Mouse (Mus musculus): ENCODE measurements at regions not wholly inside any gene's neighbourhood (a gene's known extent, or its start where the extent isn't known, plus 50 kb on each side); places are given as distances from the start of the nearest gene placed in this dataset.

- Histone ChIP-seq H3K36me3 (no peaks in the 10 kb centered on the region), H3K4me1 (no peaks in the 10 kb centered on the region), H3K9ac (replicated peaks) (no peak overlapping the region), H3K27me3 (no peaks in the 10 kb centered on the region), H3K9me3 (no peaks in the 10 kb centered on the region), H3K4me3 (no peak overlapping the region), H3K4me2 (replicated peaks) (no peak overlapping the region), H3K27ac (replicated peaks) (no peak overlapping the region)
- ATAC-seq (replicated peaks) = peak; percentile 35
- 28% methylated on average over 3 of the region's 3 CpGs for WGBS
These were observed 381.4 kb upstream of the Dph6 start for GRCm38 (mm10) chr2:115036205-115036604.

- no peaks in the 10 kb centered on the region for H3K27me3 ChIP-seq
- H3K4me1 ChIP-seq = no peaks in the 10 kb centered on the region
- no peak for ATAC-seq (replicated peaks)
- H3K9ac ChIP-seq (replicated peaks) = no peak overlapping the region
- H3K4me2 ChIP-seq (replicated peaks) = no peak overlapping the region
- H3K36me3 ChIP-seq = no peaks in the 10 kb centered on the region
- WGBS = 47% methylated on average over 7 of the region's 7 CpGs
- H3K9me3 ChIP-seq = no peaks in the 10 kb centered on the region
- H3K27ac ChIP-seq (replicated peaks) = no peak overlapping the region
- H3K4me3 ChIP-seq = no peak overlapping the region
These were observed 387.6 kb upstream of the Dph6 start for GRCm38 (mm10) chr2:115042299-115042785.

- Histone ChIP-seq H3K9ac (replicated peaks) (no peak overlapping the region), H3K27ac (replicated peaks) (peak overlapping the region; percentile 72), H3K4me3 (no peak overlapping the region), H3K27me3 (no peaks in the 10 kb centered on the region), H3K36me3 (no peaks in the 10 kb centered on the region), H3K9me3 (no peaks in the 10 kb centered on the region), H3K4me1 (peaks cover 22% of the 10 kb centered on the region), H3K4me2 (replicated peaks) (peak overlapping the region; percentile 12)
- 21% methylated on average over 4 of the region's 4 CpGs for WGBS
- peak; percentile 93 for ATAC-seq (replicated peaks)
These were observed 401.7 kb upstream of the Dph6 start for GRCm38 (mm10) chr2:115056327-115057070.

- no peak overlapping the region for H3K4me3 ChIP-seq
- H3K36me3 ChIP-seq = no peaks in the 10 kb centered on the region
- peak overlapping the region; percentile 12; the same call in 1 of the 2 replicates for H3K4me2 ChIP-seq (replicated peaks)
- ATAC-seq (replicated peaks) = peak; percentile 63
- H3K27me3 ChIP-seq = no peaks in the 10 kb centered on the region
- 31% methylated on average over 2 of the region's 2 CpGs for WGBS
- H3K9me3 ChIP-seq = no peaks in the 10 kb centered on the region
- peaks cover 22% of the 10 kb centered on the region for H3K4me1 ChIP-seq
- H3K9ac ChIP-seq (replicated peaks) = no peak overlapping the region
- peak overlapping the region; percentile 72 for H3K27ac ChIP-seq (replicated peaks)
These were observed 402.4 kb upstream of the Dph6 start for GRCm38 (mm10) chr2:115057200-115057599.

GRCm38 (mm10) chr2:115067489-115068163 lies 412.9 kb upstream of the Dph6 start:
- no peak overlapping the region for H3K27ac ChIP-seq (replicated peaks)
- no peak overlapping the region for H3K9ac ChIP-seq (replicated peaks)
- ATAC-seq (replicated peaks) = no peak
- no peaks in the 10 kb centered on the region for H3K36me3 ChIP-seq
- H3K4me1 ChIP-seq = peaks cover 6% of the 10 kb centered on the region
- H3K9me3 ChIP-seq = no peaks in the 10 kb centered on the region
- H3K27me3 ChIP-seq = no peaks in the 10 kb centered on the region
- no peak overlapping the region for H3K4me2 ChIP-seq (replicated peaks)
- WGBS = 59% methylated on average over 8 of the region's 8 CpGs
- no peak overlapping the region for H3K4me3 ChIP-seq

- Histone ChIP-seq H3K4me2 (replicated peaks) (no peak overlapping the region), H3K27ac (replicated peaks) (no peak overlapping the region), H3K4me1 (peaks cover 6% of the 10 kb centered on the region), H3K27me3 (no peaks in the 10 kb centered on the region), H3K36me3 (no peaks in the 10 kb centered on the region), H3K9ac (replicated peaks) (no peak overlapping the region), H3K4me3 (no peak overlapping the region), H3K9me3 (no peaks in the 10 kb centered on the region)
- ATAC-seq (replicated peaks) = no peak
- WGBS = 79% methylated on average over 4 of the region's 4 CpGs
These were observed 414.9 kb upstream of the Dph6 start for GRCm38 (mm10) chr2:115069704-115070103.

- peak; percentile 29; the same call in 1 of the 2 replicates for ATAC-seq (replicated peaks)
These were observed 415.4 kb upstream of the Dph6 start for GRCm38 (mm10) chr2:115070123-115070522.

GRCm38 (mm10) chr2:115070666-115071065 lies 415.9 kb upstream of the Dph6 start:
- Histone ChIP-seq H3K9ac (replicated peaks) (no peak overlapping the region), H3K4me2 (replicated peaks) (no peak overlapping the region), H3K9me3 (no peaks in the 10 kb centered on the region), H3K4me1 (peaks cover 6% of the 10 kb centered on the region), H3K36me3 (no peaks in the 10 kb centered on the region), H3K4me3 (no peak overlapping the region), H3K27me3 (no peaks in the 10 kb centered on the region), H3K27ac (replicated peaks) (no peak overlapping the region)
- 78% methylated on average over 3 of the region's 3 CpGs for WGBS
- ATAC-seq (replicated peaks) = no peak

More at GRCm38 (mm10) chr2:115070123-115070522, 415.4 kb upstream of the Dph6 start:
- no peak overlapping the region for H3K4me3 ChIP-seq
- no peak overlapping the region for H3K27ac ChIP-seq (replicated peaks)
- no peaks in the 10 kb centered on the region for H3K27me3 ChIP-seq
- no peak overlapping the region for H3K9ac ChIP-seq (replicated peaks)
- 43% methylated on average over 6 of the region's 6 CpGs for WGBS
- H3K4me2 ChIP-seq (replicated peaks) = no peak overlapping the region
- H3K9me3 ChIP-seq = no peaks in the 10 kb centered on the region
- peaks cover 6% of the 10 kb centered on the region for H3K4me1 ChIP-seq
- H3K36me3 ChIP-seq = no peaks in the 10 kb centered on the region

- no peak overlapping the region for H3K4me3 ChIP-seq
- H3K4me2 ChIP-seq (replicated peaks) = no peak overlapping the region
- 91% methylated on average over 11 of the region's 11 CpGs for WGBS
- no peak for ATAC-seq (replicated peaks)
- no peaks in the 10 kb centered on the region for H3K27me3 ChIP-seq
- H3K27ac ChIP-seq (replicated peaks) = no peak overlapping the region
- no peaks in the 10 kb centered on the region for H3K4me1 ChIP-seq
- H3K36me3 ChIP-seq = no peaks in the 10 kb centered on the region
- no peaks in the 10 kb centered on the region for H3K9me3 ChIP-seq
- H3K9ac ChIP-seq (replicated peaks) = no peak overlapping the region
These were observed 427.0 kb upstream of the Dph6 start for GRCm38 (mm10) chr2:115081563-115082291.

- H3K4me3 ChIP-seq = no peak overlapping the region
- no peak overlapping the region for H3K4me2 ChIP-seq (replicated peaks)
- no peaks in the 10 kb centered on the region for H3K36me3 ChIP-seq
- H3K9me3 ChIP-seq = no peaks in the 10 kb centered on the region
- no peaks in the 10 kb centered on the region for H3K27me3 ChIP-seq
- no peak overlapping the region for H3K9ac ChIP-seq (replicated peaks)
- no peaks in the 10 kb centered on the region for H3K4me1 ChIP-seq
- 90% methylated on average over 6 of the region's 6 CpGs for WGBS
- ATAC-seq (replicated peaks) = no peak
- H3K27ac ChIP-seq (replicated peaks) = no peak overlapping the region
These were observed 427.6 kb upstream of the Dph6 start for GRCm38 (mm10) chr2:115082292-115082809.

GRCm38 (mm10) chr2:115088421-115089120 lies 433.8 kb upstream of the Dph6 start:
- Histone ChIP-seq H3K9me3 (no peaks in the 10 kb centered on the region), H3K4me2 (replicated peaks) (no peak overlapping the region), H3K36me3 (no peaks in the 10 kb centered on the region), H3K9ac (replicated peaks) (no peak overlapping the region), H3K27ac (replicated peaks) (no peak overlapping the region), H3K27me3 (no peaks in the 10 kb centered on the region), H3K4me1 (no peaks in the 10 kb centered on the region), H3K4me3 (no peak overlapping the region)
- ATAC-seq (replicated peaks) = no peak
- WGBS = 86% methylated on average over 4 of the region's 4 CpGs
